Mouse (Mus musculus) heart, postnatal 36 days (tissue): Measurements from ENCODE around the gene Spg11. TPM values are rescaled to one million over a fixed set of nuclear protein-coding genes. Genes with fewer than 3 reads are reported as not detected.
"Not testable (repeated sequence)": the region's sequence is repeated elsewhere in the genome, so short reads cannot be mapped to it uniquely, and the experiment has no call there.

Experiments used
- DNase-seq, 2 experiments: peaks; one replicate each; pipeline ENCODE4 v3.0.0; 2021 to 2022
- intact Hi-C: fragments of 180-260 bp; cut with DNase I; formaldehyde crosslinking; loops from one replicate; pipeline ENCODE4 v1.15.1; 2025
- total RNA-seq, 2 experiments: library from RNA; stranded (reverse); gene quantifications; 2 replicates each; pipeline ENCODE4 v1.2.3; 2021

Gene Spg11
- total RNA-seq, 2 experiments from 2014 or later = 10.7 to 11.0 TPM

- DNase-seq = no peak
- intact Hi-C loops = no loop called here
These were observed 36.3 kb downstream of the Spg11 start for GRCm38 (mm10) chr2:122081728-122082456.

- DNase-seq = peak; percentile 61 to 71
- intact Hi-C loops = loop anchor here (1.0 to 5.0 kb wide), 3 partner anchors 90 to 232 kb away; partner anchors contain the start of gene Trim69
These were observed 48.3 kb downstream of the Spg11 start for GRCm38 (mm10) chr2:122069922-122070321.

DNA sequence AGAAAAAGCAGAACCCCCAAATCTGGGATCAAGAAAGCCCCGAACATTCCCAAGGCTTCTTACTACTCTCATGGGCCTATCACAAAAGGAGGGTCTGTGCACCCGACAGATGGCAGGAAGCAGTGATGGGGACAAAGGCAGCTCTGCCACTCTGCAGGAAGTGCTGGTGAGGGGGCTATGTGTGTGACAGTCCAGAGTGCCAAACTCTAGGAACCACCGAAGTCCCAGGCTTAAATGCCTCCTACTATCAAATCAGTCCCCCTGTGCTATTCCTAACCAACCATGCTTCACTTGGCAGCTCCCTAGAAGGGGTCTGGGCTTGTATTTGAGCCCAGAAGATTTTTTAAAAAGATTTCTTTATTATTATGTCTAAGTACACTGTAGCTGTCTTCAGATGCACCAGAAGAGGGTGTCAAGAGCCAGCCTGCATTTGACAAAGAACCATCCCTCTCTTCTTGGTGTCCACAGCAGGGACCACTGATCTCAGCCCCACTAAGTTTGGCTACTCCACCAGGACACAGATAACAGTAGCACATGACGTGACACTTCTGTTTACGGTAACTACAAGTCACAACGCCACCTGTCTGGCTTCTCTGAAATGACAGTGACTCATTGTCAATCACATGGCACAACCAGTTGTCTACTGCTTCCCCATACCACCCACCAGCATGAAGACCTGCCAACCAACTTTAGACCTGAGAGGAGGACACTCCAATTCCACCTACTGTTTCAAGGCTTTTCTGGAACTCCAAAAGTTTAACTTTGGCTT is 48.9 kb downstream of the Spg11 start:
- DNase-seq = no peak

DNA sequence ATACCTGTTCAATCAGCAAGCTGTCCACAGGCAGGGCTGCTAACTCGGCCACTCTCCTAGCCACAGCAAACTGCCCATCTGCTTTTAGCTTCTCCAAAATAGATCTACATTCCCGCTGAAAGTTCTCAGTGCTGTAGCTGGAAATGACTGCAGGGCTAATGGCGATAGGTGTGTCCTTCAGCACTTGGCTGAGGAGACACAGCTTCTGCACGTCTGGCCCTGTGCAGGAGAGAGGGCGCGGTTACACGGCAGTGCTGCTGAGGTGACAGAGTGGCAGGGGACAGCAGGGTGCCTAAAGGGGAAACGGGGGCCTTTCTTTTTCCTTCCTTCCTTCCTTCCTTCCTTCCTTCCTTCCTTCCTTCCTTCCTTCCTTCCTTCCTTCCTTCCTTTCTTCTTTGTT is 51.9 kb downstream of the Spg11 start:
- DNase-seq = no peak
- intact Hi-C loops = no loop called here

More for the DNA sequence above, 48.9 kb downstream of the Spg11 start:
- intact Hi-C loops = loop anchor here (2.0 kb wide), 1 partner anchor 175 kb away; no protein-coding TSS in a partner anchor

- peak in 1 of 2 experiments; percentile 20 for DNase-seq
- intact Hi-C loops = no loop called here
These were observed 52.8 kb downstream of the Spg11 start for GRCm38 (mm10) chr2:122065200-122065969.

GRCm38 (mm10) chr2:122059365-122060115 is 58.6 kb downstream of the Spg11 start:
- intact Hi-C loops = no loop called here
- no peak for DNase-seq

GRCm38 (mm10) chr2:122043926-122044325 is 74.3 kb downstream of the Spg11 start:
- intact Hi-C loops = no loop called here
- no peak for DNase-seq

DNA sequence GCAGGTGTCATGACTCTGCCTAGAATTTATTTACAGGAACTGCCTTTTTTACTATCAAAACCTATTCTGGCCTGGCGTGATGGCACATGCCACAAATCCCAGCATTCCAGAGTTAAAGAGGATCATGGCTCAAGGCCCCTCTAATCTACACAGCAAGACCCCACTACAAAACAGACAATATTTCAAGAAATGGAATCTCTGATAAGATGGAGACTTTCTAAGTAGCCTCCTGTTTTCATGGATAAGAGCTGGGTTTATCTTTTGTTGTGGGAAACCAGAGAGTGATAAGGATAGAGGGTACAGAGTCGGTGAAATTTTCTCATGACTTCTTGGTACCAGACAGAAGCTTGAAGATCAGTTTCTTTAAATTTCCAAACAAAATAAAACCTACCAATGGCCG is 82.1 kb downstream of the Spg11 start:
- no peak for DNase-seq
- intact Hi-C loops = no loop called here

DNA sequence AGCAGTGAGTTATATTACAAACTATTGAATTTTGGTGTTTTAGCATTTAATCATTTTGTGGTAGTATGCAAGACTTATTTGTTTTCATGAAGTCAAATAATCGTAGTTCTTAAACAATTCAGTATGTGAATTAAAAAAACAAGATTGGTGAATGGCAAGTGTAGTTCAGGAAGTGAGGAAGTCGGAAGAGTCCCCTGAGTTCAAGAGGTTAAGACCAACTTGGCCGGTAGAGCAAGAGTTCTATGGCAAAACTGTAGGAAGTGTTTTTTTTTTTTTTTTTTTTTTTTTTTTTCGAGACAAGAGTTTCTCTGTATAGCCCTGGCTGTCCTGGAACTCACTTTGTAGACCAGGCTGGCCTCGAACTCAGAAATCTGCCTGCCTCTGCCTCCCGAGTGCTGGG is 86.2 kb downstream of the Spg11 start:
- intact Hi-C loops = no loop called here
- no peak for DNase-seq

DNA sequence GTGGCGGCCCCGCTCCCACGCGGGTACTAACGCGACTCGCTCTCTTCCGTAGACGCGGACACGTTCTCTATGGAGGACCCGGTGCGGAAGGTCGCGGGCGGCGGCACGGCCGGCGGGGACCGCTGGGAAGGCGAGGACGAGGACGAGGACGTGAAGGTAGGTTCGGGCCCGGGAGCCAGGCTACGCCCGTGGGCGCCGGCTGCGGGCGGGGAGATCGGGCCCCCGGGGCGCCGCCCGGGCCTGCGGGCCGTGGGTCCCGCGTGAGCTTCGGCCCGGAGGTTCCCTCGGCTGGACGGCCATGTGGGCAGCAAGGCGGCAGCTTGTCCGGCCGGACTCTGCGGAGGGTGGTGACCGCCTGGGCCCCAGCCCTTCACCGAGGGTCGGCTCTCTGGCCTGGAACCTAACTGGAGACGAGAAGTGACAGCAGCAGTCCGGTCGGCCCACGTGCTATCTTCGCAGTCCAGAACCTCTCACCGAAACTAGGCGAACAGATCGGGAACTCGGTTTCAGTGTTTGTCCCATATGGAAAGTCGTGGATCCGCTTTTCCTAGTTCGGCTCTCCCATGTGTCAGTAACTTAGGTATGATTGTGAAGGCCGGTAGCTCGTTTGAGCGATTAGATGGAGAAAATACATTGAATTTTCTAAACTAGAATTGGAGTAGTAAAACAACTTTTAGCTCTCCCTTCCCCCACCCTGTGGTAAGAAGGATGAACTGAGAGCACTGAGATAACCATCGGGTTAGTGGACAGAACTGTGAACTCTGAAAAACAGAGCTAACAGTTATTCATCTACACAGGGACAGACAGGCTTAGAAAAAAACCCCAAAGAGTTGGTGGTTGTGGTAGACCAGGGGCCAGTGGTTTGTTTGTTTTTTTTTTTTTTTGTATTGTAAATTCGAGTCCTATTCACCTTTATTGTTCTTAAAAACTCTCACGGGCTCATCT is 89.2 kb downstream of the Spg11 start:
- intact Hi-C loops = loop anchor here (1.0 kb wide), 1 partner anchor 73 kb away; the partner anchor contains the start of genes Ctdspl2 and Mageb3
- peak in 1 of 2 experiments; percentile 50 for DNase-seq

GRCm38 (mm10) chr2:122027862-122028755 is 90.1 kb downstream of the Spg11 start, which contains the start of gene Eif3j1:
Gene Eif3j1, plus strand, starts transcription at chr2:122028546.
- peak; percentile 86 to 91 for DNase-seq

GRCm38 (mm10) chr2:122027091-122027490 is 91.1 kb downstream of the Spg11 start:
- intact Hi-C loops, DNase-seq: not testable (repeated sequence)

More at GRCm38 (mm10) chr2:122027862-122028755, 90.1 kb downstream of the Spg11 start, which contains the start of gene Eif3j1:
- intact Hi-C loops = loop anchor here (1.0 kb wide), 1 partner anchor 72 kb away; the partner anchor contains the start of genes Ctdspl2 and Mageb3

GRCm38 (mm10) chr2:122022284-122022683 is 95.9 kb downstream of the Spg11 start:
- no peak for DNase-seq
- intact Hi-C loops = no loop called here

- DNase-seq = no peak
- intact Hi-C loops = no loop called here
These were observed 99.5 kb downstream of the Spg11 start for GRCm38 (mm10) chr2:122018705-122019104.

DNA sequence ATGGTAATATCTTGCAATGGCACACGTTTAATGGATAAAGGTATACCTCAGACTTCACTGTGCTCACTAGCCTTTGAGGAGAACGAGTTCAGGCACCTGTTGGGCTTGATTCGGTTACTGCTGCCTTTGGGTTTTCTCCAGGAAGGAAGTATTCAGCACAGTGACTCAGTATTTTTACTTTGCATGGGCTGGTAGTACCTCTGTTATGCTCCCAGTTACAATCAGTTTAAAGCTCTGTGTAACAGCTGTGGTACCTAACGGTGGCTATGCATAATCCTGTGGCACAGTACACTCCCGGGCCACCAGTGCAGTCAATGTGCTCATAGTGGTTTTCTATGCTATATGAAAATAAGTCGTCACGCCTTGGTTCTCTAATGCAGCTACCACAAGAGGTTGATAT is 106.7 kb downstream of the Spg11 start:
- intact Hi-C loops = no loop called here
- DNase-seq = no peak

GRCm38 (mm10) chr2:122008832-122009231 is 109.4 kb downstream of the Spg11 start:
- no peak for DNase-seq
- intact Hi-C loops = no loop called here
